Mouse (Mus musculus): ENCODE measurements around the gene Cfap69. TPM values are rescaled to one million over a fixed set of nuclear protein-coding genes. Genes with fewer than 3 reads are reported as not detected.

Cfap69 gene
- polyA plus RNA-seq, 1 experiment from 2014 or later = 8.2 TPM

- Histone ChIP-seq H3K4me3 (no peak overlapping the region), H3K9ac (replicated peaks) (no peak overlapping the region), H3K4me1 (no peaks in the 10 kb centered on the region), H3K36me3 (no peaks in the 10 kb centered on the region), H3K4me2 (replicated peaks) (no peak overlapping the region), H3K9me3 (no peaks in the 10 kb centered on the region), H3K27me3 (no peaks in the 10 kb centered on the region), H3K27ac (replicated peaks) (no peak overlapping the region)
- 24% methylated on average over 1 of the region's 1 CpGs for WGBS
- ATAC-seq (replicated peaks) = peak; percentile 53; the same call in 1 of the 2 replicates
These were observed 17.9 kb downstream of the Cfap69 start for GRCm38 (mm10) chr5:5646173-5646572.

GRCm38 (mm10) chr5:5638496-5638895 is 25.5 kb downstream of the Cfap69 start:
- Histone ChIP-seq H3K9ac (replicated peaks) (no peak overlapping the region), H3K4me2 (replicated peaks) (no peak overlapping the region), H3K4me3 (no peak overlapping the region), H3K4me1 (no peaks in the 10 kb centered on the region), H3K27me3 (no peaks in the 10 kb centered on the region), H3K9me3 (no peaks in the 10 kb centered on the region), H3K36me3 (no peaks in the 10 kb centered on the region), H3K27ac (replicated peaks) (no peak overlapping the region)
- WGBS = 58% methylated on average over 2 of the region's 2 CpGs
- ATAC-seq (replicated peaks) = no peak

- 85% methylated on average over 3 of the region's 3 CpGs for WGBS
- no peak for ATAC-seq (replicated peaks)
These were observed 38.5 kb downstream of the Cfap69 start for GRCm38 (mm10) chr5:5625491-5625890.

GRCm38 (mm10) chr5:5618329-5618728 is 45.7 kb downstream of the Cfap69 start:
- Histone ChIP-seq H3K9ac (replicated peaks) (no peak overlapping the region), H3K27ac (replicated peaks) (no peak overlapping the region), H3K4me1 (no peaks in the 10 kb centered on the region), H3K4me2 (replicated peaks) (no peak overlapping the region), H3K27me3 (no peaks in the 10 kb centered on the region), H3K4me3 (no peak overlapping the region), H3K9me3 (no peaks in the 10 kb centered on the region), H3K36me3 (no peaks in the 10 kb centered on the region)
- 65% methylated on average over 4 of the region's 4 CpGs for WGBS
- no peak for ATAC-seq (replicated peaks)

More at GRCm38 (mm10) chr5:5625491-5625890, 38.5 kb downstream of the Cfap69 start:
- Histone ChIP-seq H3K36me3 (no peaks in the 10 kb centered on the region), H3K9me3 (no peaks in the 10 kb centered on the region), H3K27ac (replicated peaks) (no peak overlapping the region), H3K4me1 (no peaks in the 10 kb centered on the region), H3K4me2 (replicated peaks) (no peak overlapping the region), H3K9ac (replicated peaks) (no peak overlapping the region), H3K27me3 (no peaks in the 10 kb centered on the region), H3K4me3 (no peak overlapping the region)

DNA sequence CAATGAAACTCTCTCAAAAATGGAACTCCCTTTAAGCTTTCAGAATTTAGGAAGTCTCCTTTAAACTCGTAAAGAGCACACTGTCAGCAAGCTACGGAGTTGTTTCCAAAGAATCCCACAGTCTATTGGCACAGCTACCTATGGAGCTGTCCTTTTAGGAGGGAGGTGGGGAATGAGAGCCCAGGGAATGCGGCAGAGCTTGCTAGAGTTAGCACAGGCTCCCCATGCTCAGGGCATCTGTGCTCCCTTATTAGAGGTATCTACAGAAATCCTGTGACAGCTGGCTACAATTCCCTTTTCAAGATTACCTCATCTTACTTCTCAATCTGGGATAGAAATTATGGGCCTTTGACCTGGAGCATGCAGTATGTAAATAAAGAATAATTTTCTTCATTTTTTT is 53.5 kb downstream of the Cfap69 start:
- no peak overlapping the region for H3K4me3 ChIP-seq
- no peak overlapping the region for H3K4me2 ChIP-seq (replicated peaks)
- ATAC-seq (replicated peaks) = no peak
- H3K36me3 ChIP-seq = no peaks in the 10 kb centered on the region
- no peak overlapping the region for H3K9ac ChIP-seq (replicated peaks)
- no peaks in the 10 kb centered on the region for H3K9me3 ChIP-seq
- H3K27me3 ChIP-seq = no peaks in the 10 kb centered on the region
- no peaks in the 10 kb centered on the region for H3K4me1 ChIP-seq
- WGBS = 57% methylated on average over 3 of the region's 3 CpGs
- no peak overlapping the region for H3K27ac ChIP-seq (replicated peaks)

GRCm38 (mm10) chr5:5587686-5588085 is 76.4 kb downstream of the Cfap69 start:
- Histone ChIP-seq H3K4me2 (replicated peaks) (no peak overlapping the region), H3K27ac (replicated peaks) (no peak overlapping the region), H3K9me3 (no peaks in the 10 kb centered on the region), H3K4me1 (no peaks in the 10 kb centered on the region), H3K9ac (replicated peaks) (no peak overlapping the region), H3K36me3 (no peaks in the 10 kb centered on the region), H3K27me3 (no peaks in the 10 kb centered on the region), H3K4me3 (no peak overlapping the region)
- ATAC-seq (replicated peaks) = no peak
- 81% methylated on average over 3 of the region's 3 CpGs for WGBS

DNA sequence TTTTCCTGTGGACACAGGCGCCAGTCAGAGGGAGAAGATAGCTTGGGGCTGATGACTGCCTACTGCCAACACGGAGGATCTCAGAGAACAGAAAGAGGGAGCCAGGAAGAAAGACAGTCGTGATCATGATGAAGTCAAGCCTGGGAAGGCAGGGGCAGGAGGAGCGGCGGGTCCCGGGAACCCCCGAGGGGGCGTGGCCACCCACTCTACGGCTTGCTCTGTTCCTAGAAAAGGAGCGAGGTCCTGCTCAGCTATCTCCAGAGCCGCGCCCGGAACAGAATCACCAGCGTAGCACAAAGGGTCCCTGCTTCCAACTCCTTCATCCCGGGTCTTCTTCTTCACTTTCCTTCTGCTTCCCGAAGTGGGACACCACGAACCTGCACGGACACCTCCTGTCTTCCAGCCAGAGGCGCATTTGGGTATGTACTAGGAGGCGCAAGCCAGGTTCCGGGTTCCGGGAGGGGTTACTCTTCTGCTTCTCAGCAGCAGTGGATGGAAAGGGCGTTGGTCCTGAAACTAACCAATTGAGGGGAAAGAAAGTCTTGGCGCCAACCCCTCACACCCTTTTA is 90.2 kb downstream of the Cfap69 start, which contains the start of gene Gm8773:
TSS of gene Gm8773 (plus strand) at position 51 of the 569 bp plus-strand sequence.
- WGBS = under 1% methylated on average over 24 of the region's 24 CpGs
- H3K4me1 ChIP-seq = 0 out of 2 replicates have a peak, but pooled peaks cover 3% of the 10 kb centered on the region
- H3K27me3 ChIP-seq = 0 out of 2 replicates have a peak, but pooled peaks cover 3% of the 10 kb centered on the region
- peak within 1 kb of the TSS; percentile 90 for H3K4me2 ChIP-seq (replicated peaks)
- no peaks in the 10 kb centered on the region for H3K9me3 ChIP-seq
- 0 out of 2 replicates have a peak within 1 kb of the TSS, but pooled peaks have one; percentile 2 for H3K27ac ChIP-seq (replicated peaks)
- peak; percentile 91 for ATAC-seq (replicated peaks)
- no peaks in the 10 kb centered on the region for H3K36me3 ChIP-seq
- H3K9ac ChIP-seq (replicated peaks) = peak within 1 kb of the TSS; percentile 64
- peak within 1 kb of the TSS; percentile 56 for H3K4me3 ChIP-seq

GRCm38 (mm10) chr5:5562435-5562834 is 101.6 kb downstream of the Cfap69 start:
- H3K9ac ChIP-seq (replicated peaks) = no peak overlapping the region
- H3K4me3 ChIP-seq = no peak overlapping the region
- no peaks in the 10 kb centered on the region for H3K36me3 ChIP-seq
- H3K9me3 ChIP-seq = no peaks in the 10 kb centered on the region
- 88% methylated on average over 3 of the region's 3 CpGs for WGBS
- no peak for ATAC-seq (replicated peaks)
- H3K4me1 ChIP-seq = peaks cover 20% of the 10 kb centered on the region
- no peak overlapping the region for H3K27ac ChIP-seq (replicated peaks)
- no peak overlapping the region for H3K4me2 ChIP-seq (replicated peaks)
- no peaks in the 10 kb centered on the region for H3K27me3 ChIP-seq

DNA sequence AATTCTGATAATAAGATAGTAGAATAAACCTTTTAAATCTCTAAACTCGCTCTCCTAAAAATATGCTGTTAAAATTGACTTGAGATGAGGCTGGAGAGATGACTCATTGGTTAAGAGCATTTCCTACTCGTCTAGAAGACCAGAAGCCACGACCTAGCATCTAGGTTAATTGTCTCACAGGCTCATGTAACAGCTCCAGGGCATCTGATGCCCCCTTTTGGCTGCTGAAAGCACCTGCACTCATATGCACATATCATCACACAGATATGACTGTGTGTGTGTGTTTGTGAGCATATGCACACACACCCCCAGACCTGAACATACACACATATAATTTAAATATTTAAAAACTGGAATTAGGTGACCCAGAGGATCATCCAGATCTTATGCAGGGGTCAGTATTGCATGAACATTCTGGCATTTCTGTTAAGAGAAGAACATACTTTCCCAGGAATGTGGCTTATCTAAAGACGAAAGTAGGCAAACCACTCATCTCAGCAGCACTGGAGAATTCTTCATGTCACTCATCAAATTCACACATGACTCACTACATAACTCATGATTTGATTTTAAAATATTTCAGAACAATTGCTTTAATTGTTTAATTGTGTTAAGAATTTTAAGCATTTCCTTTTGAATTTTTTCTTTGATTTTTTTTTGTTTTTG is 102.9 kb downstream of the Cfap69 start:
- no peaks in the 10 kb centered on the region for H3K36me3 ChIP-seq
- no peaks in the 10 kb centered on the region for H3K27me3 ChIP-seq
- H3K4me1 ChIP-seq = peaks cover 21% of the 10 kb centered on the region
- H3K4me2 ChIP-seq (replicated peaks) = no peak overlapping the region
- H3K9ac ChIP-seq (replicated peaks) = no peak overlapping the region
- H3K9me3 ChIP-seq = no peaks in the 10 kb centered on the region
- H3K27ac ChIP-seq (replicated peaks) = no peak overlapping the region
- no peak overlapping the region for H3K4me3 ChIP-seq
- ATAC-seq (replicated peaks) = no peak
- WGBS = 73% methylated on average over 4 of the region's 4 CpGs

GRCm38 (mm10) chr5:5559798-5560197 is 104.2 kb downstream of the Cfap69 start:
- no peak for ATAC-seq (replicated peaks)
- H3K27me3 ChIP-seq = no peaks in the 10 kb centered on the region

DNA sequence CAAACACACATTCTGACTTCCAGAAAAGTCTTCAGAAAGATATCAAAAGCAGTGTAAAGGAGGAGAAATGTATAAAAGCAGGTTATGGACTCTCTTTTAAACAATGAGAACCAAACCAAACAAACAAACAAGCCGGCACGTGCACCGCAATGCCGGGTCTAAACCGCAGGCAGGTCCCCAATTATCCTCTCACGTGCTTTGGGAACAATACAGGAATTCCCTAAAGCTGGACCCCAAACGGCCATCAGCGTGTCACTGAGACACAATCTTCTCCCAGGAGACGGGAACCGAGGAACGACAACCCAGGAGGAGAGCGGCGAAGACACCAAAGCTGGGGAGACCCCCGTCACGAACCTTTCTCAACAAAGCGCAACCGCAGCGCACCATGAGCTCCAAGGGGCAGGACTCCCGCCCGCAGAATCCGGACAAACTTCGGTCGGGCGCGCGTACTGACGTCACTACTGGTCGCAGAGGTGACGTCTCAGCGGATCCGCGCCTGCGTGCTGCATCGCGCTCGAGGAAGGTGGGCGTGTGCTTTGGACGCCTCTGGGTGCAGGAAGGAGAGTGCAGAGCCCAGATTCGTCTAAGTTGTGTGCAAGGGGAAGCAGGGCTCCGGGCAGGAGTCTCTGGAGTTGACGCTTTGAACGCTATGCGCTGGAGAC is 104.8 kb downstream of the Cfap69 start, which contains the start of gene Gtpbp10:
TSS of gene Gtpbp10 (minus strand) at position 460 of the 662 bp plus-strand sequence.
- Histone ChIP-seq H3K4me1 (peaks cover 21% of the 10 kb centered on the region), H3K27ac (replicated peaks) (peak within 1 kb of the TSS; percentile 63), H3K4me3 (peak within 1 kb of the TSS; percentile 85), H3K9ac (replicated peaks) (peak within 1 kb of the TSS; percentile 63), H3K9me3 (no peaks in the 10 kb centered on the region), H3K4me2 (replicated peaks) (peak within 1 kb of the TSS; percentile 63), H3K27me3 (no peaks in the 10 kb centered on the region), H3K36me3 (peaks cover 6% of the 10 kb centered on the region)
- WGBS = under 1% methylated on average over 43 of the region's 43 CpGs
- peak; percentile 100 for ATAC-seq (replicated peaks)

More at GRCm38 (mm10) chr5:5559798-5560197, 104.2 kb downstream of the Cfap69 start:
- peaks cover 21% of the 10 kb centered on the region for H3K4me1 ChIP-seq
- H3K27ac ChIP-seq (replicated peaks) = peak overlapping the region; percentile 63
- peak overlapping the region; percentile 85 for H3K4me3 ChIP-seq
- 41% methylated on average over 8 of the region's 8 CpGs for WGBS
- no peaks in the 10 kb centered on the region for H3K9me3 ChIP-seq
- H3K4me2 ChIP-seq (replicated peaks) = peak overlapping the region; percentile 63
- H3K36me3 ChIP-seq = peaks cover under 1% of the 10 kb centered on the region
- H3K9ac ChIP-seq (replicated peaks) = peak overlapping the region; percentile 63

GRCm38 (mm10) chr5:5551110-5551509 is 112.9 kb downstream of the Cfap69 start:
- no peaks in the 10 kb centered on the region for H3K9me3 ChIP-seq
- H3K36me3 ChIP-seq = peaks cover 46% of the 10 kb centered on the region
- H3K4me3 ChIP-seq = no peak overlapping the region
- ATAC-seq (replicated peaks) = no peak
- no peaks in the 10 kb centered on the region for H3K4me1 ChIP-seq
- no peak overlapping the region for H3K9ac ChIP-seq (replicated peaks)
- no peak overlapping the region for H3K4me2 ChIP-seq (replicated peaks)
- H3K27me3 ChIP-seq = no peaks in the 10 kb centered on the region
- H3K27ac ChIP-seq (replicated peaks) = no peak overlapping the region
- 91% methylated on average over 1 of the region's 1 CpGs for WGBS

All from forebrain, embryonic 15.5 days (tissue).